Mouse (Mus musculus): Measurements from ENCODE around the gene Cldn7. TPM values are rescaled to one million over a fixed set of nuclear protein-coding genes. Genes with fewer than 3 reads are reported as not detected.
"Not testable (repeated sequence)": the region's sequence is repeated elsewhere in the genome, so short reads cannot be mapped to it uniquely, and the experiment has no call there.

Cldn7 gene
- 37.5 and 57.4 TPM in 2 replicates for polyA plus RNA-seq (2015; fragmentation: Nextera tagmentation; extraction: Ambion mirVana)

- Histone ChIP-seq H3K27me3 (peaks cover 66% of the 10 kb centered on the region), H3K9me3 (replicated peaks) (no peaks in the 10 kb centered on the region), H3K4me2 (replicated peaks) (peak within 1 kb of the TSS; percentile 76), H3K9ac (no peak within 1 kb of the TSS), H3K4me1 (peaks cover 22% of the 10 kb centered on the region), H3K4me3 (replicated peaks) (peak within 1 kb of the TSS; percentile 43), H3K36me3 (peaks cover 23% of the 10 kb centered on the region), H3K27ac (replicated peaks) (peak within 1 kb of the TSS; percentile 22; the same call in 1 of the 2 replicates)
- WGBS = 9% methylated on average over 24 of the region's 24 CpGs
- ATAC-seq (ENCODE audit: insufficient number of reproducible peaks, low FRiP score, low TSS enrichment, low read depth) = peak; percentile 20; the same call in 1 of the 2 replicates
These were observed at the start of gene Cldn7 for GRCm38 (mm10) chr11:69964650-69965270. TSS of gene Cldn7 (plus strand) at chr11:69964779.

GRCm38 (mm10) chr11:69914917-69915430 lies 49.6 kb upstream of the Cldn7 start:
- H3K36me3 ChIP-seq = peaks cover 79% of the 10 kb centered on the region
- no peaks in the 10 kb centered on the region for H3K9me3 ChIP-seq (replicated peaks)
- H3K27me3 ChIP-seq = no peaks in the 10 kb centered on the region
- peaks cover 46% of the 10 kb centered on the region for H3K4me1 ChIP-seq
- 0 out of 2 replicates have a peak overlapping the region, but pooled peaks have one; percentile 92 for H3K27ac ChIP-seq (replicated peaks)
- H3K4me2 ChIP-seq (replicated peaks) = peak overlapping the region; percentile 89
- H3K9ac ChIP-seq = peak overlapping the region; percentile 80; the same call in 1 of the 2 replicates
- peak overlapping the region; percentile 75 for H3K4me3 ChIP-seq (replicated peaks)
- ATAC-seq (ENCODE audit: insufficient number of reproducible peaks, low FRiP score, low TSS enrichment, low read depth) = no peak
- 27% methylated on average over 9 of the region's 9 CpGs for WGBS

GRCm38 (mm10) chr11:69915667-69916627 lies 48.6 kb upstream of the Cldn7 start:
- WGBS = 62% methylated on average over 5 of the region's 5 CpGs
- Histone ChIP-seq H3K4me2 (replicated peaks) (peak overlapping the region; percentile 89; the same call in 1 of the 2 replicates), H3K27me3 (no peaks in the 10 kb centered on the region), H3K4me1 (peaks cover 46% of the 10 kb centered on the region), H3K9me3 (replicated peaks) (no peaks in the 10 kb centered on the region), H3K27ac (replicated peaks) (no peak overlapping the region), H3K4me3 (replicated peaks) (peak overlapping the region; percentile 75), H3K36me3 (peaks cover 69% of the 10 kb centered on the region), H3K9ac (no peak overlapping the region)
- ATAC-seq (ENCODE audit: insufficient number of reproducible peaks, low FRiP score, low TSS enrichment, low read depth) = no peak

GRCm38 (mm10) chr11:69916652-69917378 lies 47.8 kb upstream of the Cldn7 start:
- ATAC-seq (ENCODE audit: insufficient number of reproducible peaks, low FRiP score, low TSS enrichment, low read depth); H3K4me2 ChIP-seq (replicated peaks); H3K27me3 ChIP-seq; H3K4me3 ChIP-seq (replicated peaks); H3K9ac ChIP-seq; H3K27ac ChIP-seq (replicated peaks); H3K9me3 ChIP-seq (replicated peaks): not testable (repeated sequence)
- 44% methylated on average over 7 of the region's 7 CpGs for WGBS
- peaks cover 60% of the 10 kb centered on the region for H3K36me3 ChIP-seq
- peaks cover 46% of the 10 kb centered on the region for H3K4me1 ChIP-seq

- Histone ChIP-seq H3K4me1 (peaks cover 46% of the 10 kb centered on the region), H3K4me3 (replicated peaks) (no peak overlapping the region), H3K36me3 (peaks cover 54% of the 10 kb centered on the region), H3K27me3 (no peaks in the 10 kb centered on the region), H3K4me2 (replicated peaks) (no peak overlapping the region), H3K27ac (replicated peaks) (no peak overlapping the region), H3K9me3 (replicated peaks) (no peaks in the 10 kb centered on the region), H3K9ac (no peak overlapping the region)
- ATAC-seq (ENCODE audit: insufficient number of reproducible peaks, low FRiP score, low TSS enrichment, low read depth) = no peak
- WGBS = 79% methylated on average over 8 of the region's 8 CpGs
These were observed 47.1 kb upstream of the Cldn7 start for GRCm38 (mm10) chr11:69917379-69917948.

- 82% methylated on average over 5 of the region's 5 CpGs for WGBS
- no peak for ATAC-seq (ENCODE audit: insufficient number of reproducible peaks, low FRiP score, low TSS enrichment, low read depth)
These were observed 46.5 kb upstream of the Cldn7 start for GRCm38 (mm10) chr11:69918118-69918517.

GRCm38 (mm10) chr11:69919053-69919452 lies 45.5 kb upstream of the Cldn7 start:
- Histone ChIP-seq H3K27ac (replicated peaks) (peak overlapping the region; percentile 96), H3K4me3 (replicated peaks) (peak overlapping the region; percentile 95), H3K4me2 (replicated peaks) (peak overlapping the region; percentile 82), H3K36me3 (peaks cover 45% of the 10 kb centered on the region), H3K27me3 (no peaks in the 10 kb centered on the region), H3K9me3 (replicated peaks) (no peaks in the 10 kb centered on the region), H3K4me1 (peaks cover 38% of the 10 kb centered on the region), H3K9ac (peak overlapping the region; percentile 18; the same call in 1 of the 2 replicates)
- no peak for ATAC-seq (ENCODE audit: insufficient number of reproducible peaks, low FRiP score, low TSS enrichment, low read depth)
- WGBS = 76% methylated on average over 9 of the region's 9 CpGs

More at GRCm38 (mm10) chr11:69918118-69918517, 46.5 kb upstream of the Cldn7 start:
- H3K4me1 ChIP-seq = peaks cover 43% of the 10 kb centered on the region
- H3K4me2 ChIP-seq (replicated peaks) = no peak overlapping the region
- H3K36me3 ChIP-seq = peaks cover 47% of the 10 kb centered on the region
- H3K9ac ChIP-seq = no peak overlapping the region
- 0 out of 2 replicates have a peak overlapping the region, but pooled peaks have one; percentile 1 for H3K4me3 ChIP-seq (replicated peaks)
- H3K9me3 ChIP-seq (replicated peaks) = no peaks in the 10 kb centered on the region
- H3K27ac ChIP-seq (replicated peaks) = no peak overlapping the region
- H3K27me3 ChIP-seq = no peaks in the 10 kb centered on the region

GRCm38 (mm10) chr11:69919661-69920265 lies 44.8 kb upstream of the Cldn7 start:
- no peak for ATAC-seq (ENCODE audit: insufficient number of reproducible peaks, low FRiP score, low TSS enrichment, low read depth)
- Histone ChIP-seq H3K36me3 (peaks cover 45% of the 10 kb centered on the region), H3K27me3 (no peaks in the 10 kb centered on the region), H3K4me1 (peaks cover 33% of the 10 kb centered on the region), H3K9me3 (replicated peaks) (no peaks in the 10 kb centered on the region), H3K27ac (replicated peaks) (peak overlapping the region; percentile 96), H3K4me2 (replicated peaks) (peak overlapping the region; percentile 82), H3K4me3 (replicated peaks) (peak overlapping the region; percentile 95), H3K9ac (peak overlapping the region; percentile 98)
- under 1% methylated on average over 17 of the region's 17 CpGs for WGBS

- Histone ChIP-seq H3K4me3 (replicated peaks) (peak overlapping the region; percentile 95), H3K4me2 (replicated peaks) (peak overlapping the region; percentile 82), H3K4me1 (peaks cover 26% of the 10 kb centered on the region), H3K27ac (replicated peaks) (peak overlapping the region; percentile 96), H3K36me3 (peaks cover 39% of the 10 kb centered on the region), H3K27me3 (no peaks in the 10 kb centered on the region), H3K9me3 (replicated peaks) (no peaks in the 10 kb centered on the region), H3K9ac (peak overlapping the region; percentile 98)
- WGBS = under 1% methylated on average over 54 of the region's 65 CpGs
- ATAC-seq (ENCODE audit: insufficient number of reproducible peaks, low FRiP score, low TSS enrichment, low read depth) = no peak
These were observed 44.1 kb upstream of the Cldn7 start for GRCm38 (mm10) chr11:69920266-69921031.

Measured in embryonic facial prominence, embryonic 15.5 days (tissue).